Mouse (Mus musculus): ENCODE data around the gene 9230102O04Rik. TPM values are rescaled to one million over a fixed set of nuclear protein-coding genes. Genes with fewer than 3 reads are reported as not detected.

9230102O04Rik gene
- not detected for polyA plus RNA-seq (2017; shearing (Covaris generic))

DNA sequence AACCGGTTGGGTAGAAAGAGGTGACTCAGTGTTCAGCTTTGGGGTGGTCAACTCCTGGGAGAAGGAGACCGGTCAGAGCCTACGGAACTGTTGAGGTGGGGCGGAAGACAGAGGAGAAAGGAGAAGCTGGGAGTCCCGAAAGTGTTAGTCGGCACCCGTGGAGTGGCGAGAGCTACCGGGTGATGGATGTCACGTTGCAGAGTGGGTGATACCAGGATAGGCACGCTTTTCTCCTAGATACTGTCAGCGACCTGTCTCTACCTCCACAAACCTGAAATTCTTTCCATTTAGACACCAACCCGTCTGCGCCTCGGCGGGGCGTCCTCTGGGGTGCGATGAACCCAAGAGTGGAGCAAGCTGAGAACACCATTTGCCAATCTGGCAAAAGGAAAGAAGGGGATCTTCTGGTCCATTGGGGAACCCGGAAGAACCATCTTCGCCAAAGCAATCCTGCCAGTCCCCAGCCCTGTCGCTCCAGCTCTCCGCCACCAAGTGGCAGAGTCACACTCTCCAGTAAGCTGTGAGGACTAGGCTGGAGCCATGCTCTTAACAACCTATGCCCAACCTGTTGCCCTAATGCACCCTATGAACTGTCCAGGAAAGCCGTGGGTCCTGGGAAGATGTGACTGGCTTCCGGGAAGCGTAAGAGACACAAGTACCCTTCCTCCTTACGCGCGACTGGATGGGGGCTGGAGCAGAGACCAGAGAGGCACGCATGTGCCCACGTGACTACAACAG is at the start of gene 9230102O04Rik:
Gene 9230102O04Rik, minus strand, starts transcription at position 628 of the 738 bp plus-strand sequence.

DNA sequence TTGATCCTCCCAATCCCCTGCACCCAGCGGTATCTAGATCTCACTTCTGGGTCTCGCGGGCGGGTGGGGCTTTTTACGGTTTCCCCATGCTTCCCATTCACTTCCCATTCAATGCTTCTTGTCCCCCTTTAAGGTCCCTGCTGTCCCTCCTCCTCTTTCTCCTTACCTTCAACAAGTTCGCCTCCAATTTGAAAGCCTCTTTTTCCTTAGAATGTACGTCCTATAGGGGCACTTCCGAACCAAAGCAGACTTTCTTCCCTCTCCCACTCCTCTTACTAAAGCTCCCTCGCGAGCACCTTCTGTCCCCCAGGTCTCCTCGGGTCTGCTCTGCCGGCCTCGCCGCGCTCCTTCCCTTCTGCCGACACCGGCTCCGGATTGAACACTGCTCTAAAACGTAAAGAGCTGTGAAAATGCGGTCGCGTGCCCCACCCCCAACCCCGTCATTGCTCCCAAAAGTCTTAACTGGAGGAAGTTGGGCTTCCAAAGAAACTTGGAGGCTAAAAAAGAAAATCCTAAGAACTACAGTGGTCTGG is 377 bp upstream of the 9230102O04Rik start, which contains the start of gene Gata3:
Gene Gata3, minus strand, starts transcription at position 384 of the 533 bp plus-strand sequence.

DNA sequence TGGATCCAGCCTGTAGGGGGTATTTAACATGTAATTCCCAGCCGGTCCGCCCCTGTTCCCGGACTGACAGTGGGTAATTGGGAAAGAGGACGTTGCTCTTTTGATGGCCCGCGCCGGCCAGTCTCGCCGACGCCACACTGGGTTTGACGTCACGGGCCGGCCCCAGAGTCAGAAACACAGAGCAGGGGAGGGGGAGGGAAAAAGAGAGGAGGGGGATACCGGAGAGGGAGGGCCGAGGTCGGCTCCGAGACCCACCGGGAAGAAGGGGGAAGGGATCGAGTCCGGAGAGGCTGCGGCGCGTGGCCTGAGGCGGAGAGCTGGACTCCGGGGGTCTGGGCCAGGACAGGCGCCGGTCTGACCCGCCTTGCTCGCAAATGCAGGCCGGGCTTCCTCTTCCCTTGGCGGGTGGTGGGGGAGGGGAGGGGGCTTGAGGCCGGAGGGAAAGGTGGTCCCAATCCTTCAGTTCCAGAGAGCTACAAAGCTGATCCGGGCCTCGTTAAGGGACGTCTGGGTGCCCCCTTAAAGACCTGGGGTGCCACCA is 8.2 kb downstream of the 9230102O04Rik start, which contains the start of gene 4930412O13Rik:
Gene 4930412O13Rik, plus strand, starts transcription at position 202 of the 541 bp plus-strand sequence.

Other genes starting within 250 kb of the 9230102O04Rik start
- not detected for gene 4930412O13Rik, start 8.3 kb downstream of the 9230102O04Rik start, polyA plus RNA-seq (2017; shearing (Covaris generic))
- gene Gata3, start 494 bp upstream of the 9230102O04Rik start, polyA plus RNA-seq (2017; shearing (Covaris generic)), result 60.0 TPM
- 25.4 TPM for gene Taf3, start 159.1 kb upstream of the 9230102O04Rik start, polyA plus RNA-seq (2017; shearing (Covaris generic))
- 316 TPM for gene Atp5c1, start 191.0 kb upstream of the 9230102O04Rik start, polyA plus RNA-seq (2017; shearing (Covaris generic))
- 51.1 TPM for gene Kin, start 191.1 kb upstream of the 9230102O04Rik start, polyA plus RNA-seq (2017; shearing (Covaris generic))
- not detected for gene Itih2, start 241.9 kb upstream of the 9230102O04Rik start, polyA plus RNA-seq (2017; shearing (Covaris generic))

Measured in effector memory CD4-positive, alpha-beta T cell, adult 5 months (primary cell).